Mouse (Mus musculus) retina, postnatal 1 day (tissue): Measurements from ENCODE around the gene Apoa1.
A peak's percentile ranks its signal among the peaks of the same experiment; 100 is the strongest.

Source experiments
- DNase-seq: peaks from one replicate; pipeline ENCODE4 v3.0.0-alpha.2; 2012

Gene Apoa1

GRCm38 (mm10) chr9:46268343-46268873 lies 40.0 kb downstream of the Apoa1 start, which contains the start of gene Apoa5:
Gene Apoa5 (plus strand): TSS chr9:46268633.
- no peak for DNase-seq

- no peak for DNase-seq
Observed at GRCm38 (mm10) chr9:46269125-46269524, 40.7 kb downstream of the Apoa1 start.

- DNase-seq: no peak
Observed at GRCm38 (mm10) chr9:46270782-46271181, 42.4 kb downstream of the Apoa1 start.

- DNase-seq: no peak
Observed at GRCm38 (mm10) chr9:46272070-46272469, 43.7 kb downstream of the Apoa1 start.

GRCm38 (mm10) chr9:46272677-46273454 lies 44.5 kb downstream of the Apoa1 start, which contains the start of gene Zpr1:
Gene Zpr1 (plus strand): TSS chr9:46273064.
- peak; percentile 97 for DNase-seq

- DNase-seq: no peak
Observed at GRCm38 (mm10) chr9:46274494-46274893, 46.1 kb downstream of the Apoa1 start.
